Mouse (Mus musculus): Measurements from ENCODE around the gene Hpgd. TPM values are rescaled to one million over a fixed set of nuclear protein-coding genes. Genes with fewer than 3 reads are reported as not detected.
"Not testable (repeated sequence)": the region's sequence is repeated elsewhere in the genome, so short reads cannot be mapped to it uniquely, and the experiment has no call there.

Hpgd gene
- polyA plus RNA-seq, 1 experiment from 2014 or later: 5.5 TPM

- peaks cover 2% of the 10 kb centered on the region; the same call in 1 of the 2 replicates for H3K27me3 ChIP-seq (ENCODE audit: control insufficient read depth, insufficient read depth, low read length)
- no peak overlapping the region for H3K9ac ChIP-seq (replicated peaks; ENCODE audit: low read length)
- ATAC-seq (ENCODE audit: low FRiP score, low TSS enrichment) (no peak), DNase-seq (no peak)
- H3K4me3 ChIP-seq (replicated peaks; ENCODE audit: low read depth, low read length): no peak overlapping the region
- no peak overlapping the region for H3K4me2 ChIP-seq (ENCODE audit: low read length)
- H3K36me3 ChIP-seq (ENCODE audit: control insufficient read depth, insufficient read depth, low read length): no peaks in the 10 kb centered on the region
- peaks cover 6% of the 10 kb centered on the region for H3K4me1 ChIP-seq (ENCODE audit: control insufficient read depth, insufficient read depth, low read length)
- no peaks in the 10 kb centered on the region for H3K9me3 ChIP-seq (ENCODE audit: control insufficient read depth, low read length)
- 82% methylated on average over 5 of the region's 5 CpGs for WGBS
- H3K27ac ChIP-seq (replicated peaks; ENCODE audit: low read depth, low read length): no peak overlapping the region
Observed at GRCm38 (mm10) chr8:56299421-56299820, 5.0 kb downstream of the Hpgd start.

- ATAC-seq (ENCODE audit: low FRiP score, low TSS enrichment); H3K9me3 ChIP-seq (ENCODE audit: control insufficient read depth, low read length); H3K27ac ChIP-seq (replicated peaks; ENCODE audit: low read depth, low read length); H3K27me3 ChIP-seq (ENCODE audit: control insufficient read depth, insufficient read depth, low read length); H3K4me1 ChIP-seq (ENCODE audit: control insufficient read depth, insufficient read depth, low read length); H3K36me3 ChIP-seq (ENCODE audit: control insufficient read depth, insufficient read depth, low read length); H3K4me3 ChIP-seq (replicated peaks; ENCODE audit: low read depth, low read length); DNase-seq; H3K4me2 ChIP-seq (ENCODE audit: low read length); H3K9ac ChIP-seq (replicated peaks; ENCODE audit: low read length): not testable (repeated sequence)
- WGBS: 94% methylated on average over 3 of the region's 3 CpGs
Observed at GRCm38 (mm10) chr8:56301303-56301702, 6.9 kb downstream of the Hpgd start.

- no peaks in the 10 kb centered on the region for H3K36me3 ChIP-seq (ENCODE audit: control insufficient read depth, insufficient read depth, low read length)
- H3K9me3 ChIP-seq (ENCODE audit: control insufficient read depth, low read length): no peaks in the 10 kb centered on the region
- H3K27me3 ChIP-seq (ENCODE audit: control insufficient read depth, insufficient read depth, low read length): no peaks in the 10 kb centered on the region
- 83% methylated on average over 7 of the region's 7 CpGs for WGBS
- no peak overlapping the region for H3K4me3 ChIP-seq (replicated peaks; ENCODE audit: low read depth, low read length)
- no peak overlapping the region for H3K4me2 ChIP-seq (ENCODE audit: low read length)
- DNase-seq (no peak), ATAC-seq (ENCODE audit: low FRiP score, low TSS enrichment) (no peak)
- no peaks in the 10 kb centered on the region for H3K4me1 ChIP-seq (ENCODE audit: control insufficient read depth, insufficient read depth, low read length)
- no peak overlapping the region for H3K27ac ChIP-seq (replicated peaks; ENCODE audit: low read depth, low read length)
- H3K9ac ChIP-seq (replicated peaks; ENCODE audit: low read length): no peak overlapping the region
Observed at GRCm38 (mm10) chr8:56304595-56304994, 10.2 kb downstream of the Hpgd start.

- no peak overlapping the region for H3K27ac ChIP-seq (replicated peaks; ENCODE audit: low read depth, low read length)
- H3K4me1 ChIP-seq (ENCODE audit: control insufficient read depth, insufficient read depth, low read length): no peaks in the 10 kb centered on the region
- no peaks in the 10 kb centered on the region for H3K36me3 ChIP-seq (ENCODE audit: control insufficient read depth, insufficient read depth, low read length)
- H3K4me3 ChIP-seq (replicated peaks; ENCODE audit: low read depth, low read length): no peak overlapping the region
- no peak overlapping the region for H3K4me2 ChIP-seq (ENCODE audit: low read length)
- no peaks in the 10 kb centered on the region for H3K27me3 ChIP-seq (ENCODE audit: control insufficient read depth, insufficient read depth, low read length)
- H3K9me3 ChIP-seq (ENCODE audit: control insufficient read depth, low read length): no peaks in the 10 kb centered on the region
- DNase-seq: no peak
- no peak for ATAC-seq (ENCODE audit: low FRiP score, low TSS enrichment)
- WGBS: 94% methylated on average over 2 of the region's 2 CpGs
- no peak overlapping the region for H3K9ac ChIP-seq (replicated peaks; ENCODE audit: low read length)
Observed at GRCm38 (mm10) chr8:56313622-56314021, 19.2 kb downstream of the Hpgd start.

GRCm38 (mm10) chr8:56315189-56315588, 20.8 kb downstream of the Hpgd start:
- no peak for ATAC-seq (ENCODE audit: low FRiP score, low TSS enrichment)
- H3K4me1 ChIP-seq (ENCODE audit: control insufficient read depth, insufficient read depth, low read length): no peaks in the 10 kb centered on the region
- WGBS: 76% methylated on average over 3 of the region's 3 CpGs
- no peak overlapping the region for H3K27ac ChIP-seq (replicated peaks; ENCODE audit: low read depth, low read length)
- H3K9ac ChIP-seq (replicated peaks; ENCODE audit: low read length): no peak overlapping the region
- H3K4me3 ChIP-seq (replicated peaks; ENCODE audit: low read depth, low read length): no peak overlapping the region
- no peaks in the 10 kb centered on the region for H3K27me3 ChIP-seq (ENCODE audit: control insufficient read depth, insufficient read depth, low read length)
- H3K4me2 ChIP-seq (ENCODE audit: low read length): no peak overlapping the region
- no peak for DNase-seq
- H3K9me3 ChIP-seq (ENCODE audit: control insufficient read depth, low read length): no peaks in the 10 kb centered on the region
- no peaks in the 10 kb centered on the region for H3K36me3 ChIP-seq (ENCODE audit: control insufficient read depth, insufficient read depth, low read length)

GRCm38 (mm10) chr8:56323276-56323675, 28.9 kb downstream of the Hpgd start:
- ATAC-seq (ENCODE audit: low FRiP score, low TSS enrichment) (no peak), DNase-seq (no peak)
- H3K4me1 ChIP-seq (ENCODE audit: control insufficient read depth, insufficient read depth, low read length): no peaks in the 10 kb centered on the region

GRCm38 (mm10) chr8:56327709-56328108, 33.3 kb downstream of the Hpgd start:
- H3K4me1 ChIP-seq (ENCODE audit: control insufficient read depth, insufficient read depth, low read length): no peaks in the 10 kb centered on the region
- no peak overlapping the region for H3K9ac ChIP-seq (replicated peaks; ENCODE audit: low read length)
- H3K27me3 ChIP-seq (ENCODE audit: control insufficient read depth, insufficient read depth, low read length): no peaks in the 10 kb centered on the region
- no peak for ATAC-seq (ENCODE audit: low FRiP score, low TSS enrichment)
- no peak for DNase-seq
- WGBS: 56% methylated on average over 3 of the region's 3 CpGs
- H3K4me2 ChIP-seq (ENCODE audit: low read length): no peak overlapping the region
- no peaks in the 10 kb centered on the region for H3K9me3 ChIP-seq (ENCODE audit: control insufficient read depth, low read length)
- no peak overlapping the region for H3K4me3 ChIP-seq (replicated peaks; ENCODE audit: low read depth, low read length)
- no peaks in the 10 kb centered on the region for H3K36me3 ChIP-seq (ENCODE audit: control insufficient read depth, insufficient read depth, low read length)
- H3K27ac ChIP-seq (replicated peaks; ENCODE audit: low read depth, low read length): no peak overlapping the region

More at GRCm38 (mm10) chr8:56323276-56323675, 28.9 kb downstream of the Hpgd start:
- no peaks in the 10 kb centered on the region for H3K9me3 ChIP-seq (ENCODE audit: control insufficient read depth, low read length)
- no peak overlapping the region for H3K4me3 ChIP-seq (replicated peaks; ENCODE audit: low read depth, low read length)
- no peaks in the 10 kb centered on the region for H3K27me3 ChIP-seq (ENCODE audit: control insufficient read depth, insufficient read depth, low read length)
- WGBS: 91% methylated on average over 1 of the region's 1 CpGs
- H3K36me3 ChIP-seq (ENCODE audit: control insufficient read depth, insufficient read depth, low read length): no peaks in the 10 kb centered on the region
- H3K4me2 ChIP-seq (ENCODE audit: low read length): no peak overlapping the region
- H3K27ac ChIP-seq (replicated peaks; ENCODE audit: low read depth, low read length): no peak overlapping the region
- no peak overlapping the region for H3K9ac ChIP-seq (replicated peaks; ENCODE audit: low read length)

- Histone ChIP-seq H3K9ac (replicated peaks; ENCODE audit: low read length) (no peak overlapping the region), H3K9me3 (ENCODE audit: control insufficient read depth, low read length) (no peaks in the 10 kb centered on the region), H3K27ac (replicated peaks; ENCODE audit: low read depth, low read length) (no peak overlapping the region), H3K4me3 (replicated peaks; ENCODE audit: low read depth, low read length) (no peak overlapping the region), H3K27me3 (ENCODE audit: control insufficient read depth, insufficient read depth, low read length) (no peaks in the 10 kb centered on the region), H3K4me1 (ENCODE audit: control insufficient read depth, insufficient read depth, low read length) (no peaks in the 10 kb centered on the region), H3K36me3 (ENCODE audit: control insufficient read depth, insufficient read depth, low read length) (no peaks in the 10 kb centered on the region), H3K4me2 (ENCODE audit: low read length) (no peak overlapping the region)
- DNase-seq (no peak), ATAC-seq (ENCODE audit: low FRiP score, low TSS enrichment) (no peak)
- WGBS: 42% methylated on average over 3 of the region's 3 CpGs
Observed at GRCm38 (mm10) chr8:56328130-56328542, 33.8 kb downstream of the Hpgd start.

GRCm38 (mm10) chr8:56335390-56336000, 41.1 kb downstream of the Hpgd start:
- Histone ChIP-seq H3K27ac (replicated peaks; ENCODE audit: low read depth, low read length) (no peak overlapping the region), H3K36me3 (ENCODE audit: control insufficient read depth, insufficient read depth, low read length) (no peaks in the 10 kb centered on the region), H3K9ac (replicated peaks; ENCODE audit: low read length) (no peak overlapping the region), H3K4me2 (ENCODE audit: low read length) (no peak overlapping the region), H3K27me3 (ENCODE audit: control insufficient read depth, insufficient read depth, low read length) (no peaks in the 10 kb centered on the region), H3K4me3 (replicated peaks; ENCODE audit: low read depth, low read length) (no peak overlapping the region), H3K4me1 (ENCODE audit: control insufficient read depth, insufficient read depth, low read length) (no peaks in the 10 kb centered on the region), H3K9me3 (ENCODE audit: control insufficient read depth, low read length) (no peaks in the 10 kb centered on the region)
- WGBS: 86% methylated on average over 9 of the region's 9 CpGs
- ATAC-seq (ENCODE audit: low FRiP score, low TSS enrichment): no peak
- DNase-seq: no peak

Measured in midbrain, embryonic 14.5 days (tissue).